Mouse (Mus musculus) G1E (cell line): ENCODE data around the gene Diexf.

ENCODE experiments used
- CTCF ChIP-seq: IDR thresholded peaks from 2 replicates; pipeline ENCODE4 v1.5.1; 2012; ENCODE audit warnings: low read depth, low read length, inconsistent platforms, mixed read lengths
- TAL1 ChIP-seq: conservative IDR thresholded peaks from 2 replicates; pipeline ENCODE4 v1.6.1; 2012; ENCODE audit warnings: low read depth, low read length, inconsistent platforms, mixed read lengths

DNA sequence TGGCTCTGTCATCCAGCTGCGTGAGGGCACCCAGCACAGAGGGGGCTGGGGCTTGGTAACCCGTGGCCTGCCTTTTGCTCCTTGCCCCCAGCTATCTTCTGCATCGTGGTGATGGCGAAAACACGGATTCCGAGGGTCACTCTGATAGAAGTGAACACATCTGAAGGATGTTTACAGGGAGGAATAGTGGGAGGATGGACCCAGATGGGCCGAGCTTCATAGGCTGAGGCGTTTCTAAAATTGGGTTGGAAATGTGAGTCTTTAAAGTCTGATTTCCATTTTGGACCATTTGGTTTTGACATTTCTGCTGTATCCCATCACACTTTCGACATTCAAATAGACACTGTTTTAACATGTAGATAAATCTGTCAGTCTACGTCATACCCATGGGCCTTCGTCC is 39.2 kb downstream of the Diexf start:
- no peak for TF ChIP-seq CTCF
- TF ChIP-seq TAL1: no peak
